Mouse (Mus musculus) mouse embryonic stem cell (cell line): Measurements from ENCODE around the gene Olfr329-ps.
"Not testable (repeated sequence)": the region's sequence is repeated elsewhere in the genome, so short reads cannot be mapped to it uniquely, and the experiment has no call there.

ENCODE experiments used
- in situ Hi-C, 2 experiments: fragments of 300-500 bp; cut with MboI; formaldehyde crosslinking; loops; 1 replicate in 1 of 2; 3 replicates in 1 of 2; pipeline ENCODE4 v1.14.3; 2019 to 2020; ENCODE audit warnings: low sequenced_read_pairs in 2 of 2, low pct_unique_long_range_greater_than_20kb in 1 of 2, mixed read lengths in 1 of 2; ENCODE audit not compliant: unreplicated experiment in 1 of 2

Olfr329-ps gene

GRCm38 (mm10) chr11:58546322-58546721 lies at the start of gene Olfr329-ps:
Gene Olfr329-ps (minus strand): TSS chr11:58546422.
- in situ Hi-C loops: no loop called here

GRCm38 (mm10) chr11:58594814-58595213 lies 48.6 kb upstream of the Olfr329-ps start, which contains the start of gene Olfr324:
Gene Olfr324 (plus strand): TSS chr11:58595114.
- in situ Hi-C loops: no loop called here

GRCm38 (mm10) chr11:58588620-58589250 lies 42.5 kb upstream of the Olfr329-ps start:
- in situ Hi-C loops: no loop called here

GRCm38 (mm10) chr11:58587898-58588348 lies 41.7 kb upstream of the Olfr329-ps start:
- in situ Hi-C loops: no loop called here

GRCm38 (mm10) chr11:58578636-58579035 lies 32.4 kb upstream of the Olfr329-ps start:
- in situ Hi-C loops: no loop called here

- in situ Hi-C loops: no loop called here
These were observed 31.2 kb upstream of the Olfr329-ps start, which contains the start of gene Olfr325 for GRCm38 (mm10) chr11:58577430-58577829. Gene Olfr325 (plus strand): TSS chr11:58577730.

- in situ Hi-C loops: no loop called here
These were observed 24.2 kb upstream of the Olfr329-ps start, which contains the start of gene Olfr224 for GRCm38 (mm10) chr11:58570405-58570804. Gene Olfr224 (minus strand): TSS chr11:58570553.

GRCm38 (mm10) chr11:58555536-58555935 lies 9.3 kb upstream of the Olfr329-ps start, which contains the start of gene Olfr328:
Gene Olfr328 (minus strand): TSS chr11:58555636.
- in situ Hi-C loops: no loop called here

- in situ Hi-C loops: not testable (repeated sequence)
These were observed 11.5 kb downstream of the Olfr329-ps start, which contains the start of gene Olfr330 for GRCm38 (mm10) chr11:58534736-58535135. Gene Olfr330 (minus strand): TSS chr11:58534836.

GRCm38 (mm10) chr11:58519756-58520155 lies 26.5 kb downstream of the Olfr329-ps start:
- in situ Hi-C loops: not testable (repeated sequence)

- in situ Hi-C loops: not testable (repeated sequence)
These were observed 27.3 kb downstream of the Olfr329-ps start for GRCm38 (mm10) chr11:58518916-58519315.

- in situ Hi-C loops: not testable (repeated sequence)
These were observed 37.2 kb downstream of the Olfr329-ps start for GRCm38 (mm10) chr11:58509058-58509457.

GRCm38 (mm10) chr11:58502472-58502871 lies 43.8 kb downstream of the Olfr329-ps start, which contains the start of gene Olfr331:
Gene Olfr331 (minus strand): TSS chr11:58502572.
- in situ Hi-C loops: not testable (repeated sequence)

GRCm38 (mm10) chr11:58499290-58499689 lies 46.9 kb downstream of the Olfr329-ps start:
- in situ Hi-C loops: no loop called here

GRCm38 (mm10) chr11:58498761-58499160 lies 47.5 kb downstream of the Olfr329-ps start:
- in situ Hi-C loops: no loop called here

- in situ Hi-C loops: no loop called here
These were observed 53.8 kb downstream of the Olfr329-ps start, which contains the start of gene Olfr332 for GRCm38 (mm10) chr11:58492455-58492854. Gene Olfr332 (minus strand): TSS chr11:58492555.
